In genomic region chr1:167661123-167661522, GRCm38 (mm10) we compare ENCODE assay signal across 8 mouse cellular contexts. TPM values are rescaled to one million over a fixed set of nuclear protein-coding genes. Genes with fewer than 3 reads are reported as not detected.
DNase-seq lines count a peak whose midpoint lies in the region; ATAC-seq and TF ChIP-seq lines count a peak whose summit lies in the region.

No protein-coding gene starts in this region.

- peak overlapping the region; percentile 51; the same call in 1 of the 2 replicates for H3K9ac ChIP-seq in forebrain, embryonic 14.5 days (ENCODE audit: low read length)
- peak overlapping the region; percentile 48; the same call in 1 of the 2 replicates for H3K9ac ChIP-seq in midbrain, embryonic 12.5 days (replicated peaks)

- WGBS in forebrain, embryonic 14.5 days, result 2% methylated on average over 19 of the region's 19 CpGs
- WGBS in midbrain, embryonic 12.5 days, result 2% methylated on average over 19 of the region's 19 CpGs

- peak; percentile 81 for ATAC-seq in forebrain, embryonic 14.5 days
- 0 out of 2 replicates have a peak, but pooled peaks have one; percentile 34 for ATAC-seq in midbrain, embryonic 12.5 days (ENCODE audit: low FRiP score, low read depth)

- no peak for DNase-seq in left cerebral cortex, adult 2 months (ENCODE audit: extremely low spot score in 1 of 2, low spot score in 2 of 2)
- DNase-seq in left cerebral cortex, adult 11 months (ENCODE audit: low spot score), result no peak
- DNase-seq in forebrain, embryonic 14.5 days (ENCODE audit: low spot score), result no peak
- DNase-seq in heart, postnatal 36 days, result peak; percentile 18 to 33
- no peak for DNase-seq in c-Kit-positive CD71-positive TER-119-positive erythroid progenitor cells, embryonic 14.5 days (ENCODE audit: low spot score)
- no peak for DNase-seq in frontal cortex, postnatal 25 days (ENCODE audit: low spot score in 2 of 2)
- DNase-seq in layer of hippocampus, adult 9-11 months, result no peak

- peak overlapping the region; percentile 53 for H3K4me2 ChIP-seq in forebrain, embryonic 14.5 days (ENCODE audit: low read length)
- peak overlapping the region; percentile 52 for H3K4me2 ChIP-seq in midbrain, embryonic 12.5 days (replicated peaks)

- H3K36me3 ChIP-seq in forebrain, embryonic 14.5 days (ENCODE audit: control insufficient read depth, insufficient read depth, low read length), result no peaks in the 10 kb centered on the region
- H3K36me3 ChIP-seq in midbrain, embryonic 12.5 days, result no peaks in the 10 kb centered on the region

- H3K27me3 ChIP-seq in forebrain, embryonic 14.5 days (replicated peaks; ENCODE audit: control insufficient read depth, insufficient read depth, low read length), result peaks cover 10% of the 10 kb centered on the region; the same call in 1 of the 2 replicates
- peaks cover 51% of the 10 kb centered on the region for H3K27me3 ChIP-seq in midbrain, embryonic 12.5 days

- H3K9me3 ChIP-seq in forebrain, embryonic 14.5 days (replicated peaks; ENCODE audit: control insufficient read depth, low read length), result no peaks in the 10 kb centered on the region
- H3K9me3 ChIP-seq in midbrain, embryonic 12.5 days, result no peaks in the 10 kb centered on the region

- intact Hi-C loops in left cerebral cortex, adult 2 months (cut with DNase I), result no loop called here
- intact Hi-C loops in heart, postnatal 36 days (cut with DNase I), result no loop called here

- peaks cover 12% of the 10 kb centered on the region for H3K4me1 ChIP-seq in forebrain, embryonic 14.5 days (ENCODE audit: control insufficient read depth, insufficient read depth, low read length)
- H3K4me1 ChIP-seq in midbrain, embryonic 12.5 days, result peaks cover 23% of the 10 kb centered on the region

- peak overlapping the region; percentile 23 for H3K4me3 ChIP-seq in left cerebral cortex, adult 2 months
- H3K4me3 ChIP-seq in forebrain, embryonic 14.5 days (ENCODE audit: low read depth, low read length), result peak overlapping the region; percentile 22
- H3K4me3 ChIP-seq in midbrain, embryonic 12.5 days, result peak overlapping the region; percentile 32

- TF ChIP-seq CTCF in left cerebral cortex, adult 2 months (IDR thresholded peaks at IDR 0.05), result no peak

- no peak overlapping the region for H3K27ac ChIP-seq in left cerebral cortex, adult 2 months
- H3K27ac ChIP-seq in forebrain, embryonic 14.5 days (ENCODE audit: low read depth, low read length), result no peak overlapping the region
- H3K27ac ChIP-seq in midbrain, embryonic 12.5 days (replicated peaks), result no peak overlapping the region

RNA-seq across cellular contexts. Expression of gene Lmx1a, which starts 27.9 kb away (rescaled TPM):
- total RNA-seq in left cerebral cortex, adult 2 months (2021), result not detected
- polyA plus RNA-seq in forebrain, embryonic 14.5 days (2014; fragmentation: Nextera tagmentation; extraction: Ambion mirVana), result 2.3 and 2.8 TPM in 2 replicates
- not detected for total RNA-seq in heart, postnatal 36 days (2021)
- 15.6 and 19.5 TPM in 2 replicates for polyA plus RNA-seq in midbrain, embryonic 12.5 days (2016; fragmentation: Nextera tagmentation; extraction: Ambion mirVana)

Comparison
In these comparisons a context has a peak if more than half of its experiments do, and no peak if none do; other contexts are left out.
1. DNase-seq: peak in heart, postnatal 36 days (2 of 2); none in left cerebral cortex, adult 2 months (0 of 2), left cerebral cortex, adult 11 months (single experiment), forebrain, embryonic 14.5 days (single experiment), c-Kit-positive CD71-positive TER-119-positive erythroid progenitor cells, embryonic 14.5 days (single experiment), frontal cortex, postnatal 25 days (0 of 2) and layer of hippocampus, adult 9-11 months (single experiment).
2. Peak in every context shown above with its lines, with median percentiles within 50 percentile points of each other: H3K4me3 ChIP-seq.